ENCODE assay signal across 8 mouse cellular contexts in genomic region chr12:17726576-17727320, GRCm38 (mm10). TPM values are rescaled to one million over a fixed set of nuclear protein-coding genes. Genes with fewer than 3 reads are reported as not detected.
DNase-seq lines count a peak whose midpoint lies in the region; ATAC-seq and TF ChIP-seq lines count a peak whose summit lies in the region.

No protein-coding gene starts in this region.

- peak; percentile 46 for ATAC-seq in forebrain, postnatal 0 days

- 78% methylated on average over 10 of the region's 10 CpGs for WGBS in heart, embryonic 10.5 days
- 44% methylated on average over 10 of the region's 10 CpGs for WGBS in forebrain, postnatal 0 days

- H3K4me2 ChIP-seq in forebrain, postnatal 0 days (ENCODE audit: low read depth): no peak overlapping the region

- no peak overlapping the region for H3K9ac ChIP-seq in forebrain, postnatal 0 days

- H3K27me3 ChIP-seq in heart, embryonic 10.5 days (ENCODE audit: insufficient read depth, poor library complexity, severe bottlenecking): no peaks in the 10 kb centered on the region
- no peaks in the 10 kb centered on the region for H3K27me3 ChIP-seq in forebrain, postnatal 0 days (ENCODE audit: insufficient read depth, low read length)

- peaks cover 45% of the 10 kb centered on the region for H3K4me1 ChIP-seq in heart, embryonic 10.5 days
- H3K4me1 ChIP-seq in forebrain, postnatal 0 days (ENCODE audit: insufficient read depth): peaks cover 11% of the 10 kb centered on the region; the same call in 1 of the 2 replicates

- DNase-seq in heart, embryonic 10.5 days (ENCODE audit: low spot score): no peak
- DNase-seq in heart, postnatal 4 days: no peak
- DNase-seq in CD4-positive, CD25-positive, alpha-beta regulatory T cell, adult 2 months (ENCODE audit: low read depth, low spot score): peak; percentile 69
- DNase-seq in forebrain, postnatal 0 days: peak; percentile 50
- DNase-seq in mesoderm, embryonic 11.5 days (ENCODE audit: low read depth, low spot score): peak; percentile 35
- DNase-seq in adrenal gland, postnatal 25 days: no peak
- DNase-seq in urinary bladder, postnatal 25 days (ENCODE audit: low spot score): no peak
- no peak for DNase-seq in urinary bladder, postnatal 4 days (ENCODE audit: low spot score in 2 of 2)

- H3K36me3 ChIP-seq in heart, embryonic 10.5 days: no peaks in the 10 kb centered on the region
- H3K36me3 ChIP-seq in forebrain, postnatal 0 days (ENCODE audit: insufficient read depth): no peaks in the 10 kb centered on the region

- no peaks in the 10 kb centered on the region for H3K9me3 ChIP-seq in heart, embryonic 10.5 days
- H3K9me3 ChIP-seq in forebrain, postnatal 0 days (ENCODE audit: low read length): no peaks in the 10 kb centered on the region

- TF ChIP-seq CTCF in forebrain, postnatal 0 days (IDR thresholded peaks at IDR 0.05; ENCODE audit: low read depth): no peak

- H3K27ac ChIP-seq in heart, embryonic 10.5 days: peak overlapping the region; percentile 18; the same call in 1 of the 2 replicates
- no peak overlapping the region for H3K27ac ChIP-seq in forebrain, postnatal 0 days (ENCODE audit: low read depth, low read length)

- no peak overlapping the region for H3K4me3 ChIP-seq in heart, embryonic 10.5 days
- no peak overlapping the region for H3K4me3 ChIP-seq in forebrain, postnatal 0 days (ENCODE audit: low read depth, low read length)

RNA-seq across cellular contexts. Expression of gene Hpcal1, which starts 36.1 kb away (rescaled TPM):
- polyA plus RNA-seq in heart, embryonic 10.5 days (2016; fragmentation: Nextera tagmentation; extraction: Ambion mirVana): 18.4 and 25.4 TPM in 2 replicates
- total RNA-seq in heart, postnatal 4 days (2021): 10 to 100 TPM; 17.9 to 19.8 TPM
- total RNA-seq in forebrain, postnatal 0 days (2014; rRNA removed): 27.7 and 46.9 TPM in 2 replicates
- polyA plus RNA-seq in forebrain, postnatal 0 days (2015; fragmentation: Nextera tagmentation; extraction: Ambion mirVana): 47.1 and 76.7 TPM in 2 replicates
- total RNA-seq in adrenal gland, postnatal 25 days (2021): 14.4 and 17.2 TPM in 2 replicates

Comparison
In these comparisons a context has a peak if more than half of its experiments do, and no peak if none do; other contexts are left out.
1. DNase-seq: peak in CD4-positive, CD25-positive, alpha-beta regulatory T cell, adult 2 months (single experiment), forebrain, postnatal 0 days (single experiment) and mesoderm, embryonic 11.5 days (single experiment); none in heart, embryonic 10.5 days (single experiment), heart, postnatal 4 days (single experiment), adrenal gland, postnatal 25 days (single experiment), urinary bladder, postnatal 25 days (single experiment) and urinary bladder, postnatal 4 days (0 of 2).